Mouse (Mus musculus): Measurements from ENCODE around the gene Coro2b. TPM values are rescaled to one million over a fixed set of nuclear protein-coding genes. Genes with fewer than 3 reads are reported as not detected.

Coro2b gene
- polyA plus RNA-seq, 1 experiment from 2014 or later = 3.7 TPM

- no peaks in the 10 kb centered on the region for H3K9me3 ChIP-seq (replicated peaks; ENCODE audit: control insufficient read depth, low read length)
- H3K27me3 ChIP-seq (ENCODE audit: control insufficient read depth, insufficient read depth, low read length) = no peaks in the 10 kb centered on the region
- no peak overlapping the region for H3K4me2 ChIP-seq
- 0 out of 2 replicates have a peak overlapping the region, but pooled peaks have one; percentile 10 for H3K27ac ChIP-seq (ENCODE audit: low read depth, low read length)
- H3K36me3 ChIP-seq (ENCODE audit: control insufficient read depth, insufficient read depth, low read length) = no peaks in the 10 kb centered on the region
- ATAC-seq (replicated peaks; ENCODE audit: insufficient number of reproducible peaks, low FRiP score, low TSS enrichment) = no peak
- 87% methylated on average over 18 of the region's 19 CpGs for WGBS (ENCODE audit: insufficient replicate concordance)
- peaks cover 19% of the 10 kb centered on the region for H3K4me1 ChIP-seq (ENCODE audit: control insufficient read depth, insufficient read depth, low read length)
- H3K9ac ChIP-seq (ENCODE audit: low read depth, low read length) = no peak overlapping the region
- H3K4me3 ChIP-seq (ENCODE audit: low read depth, low read length) = no peak overlapping the region
Observed at GRCm38 (mm10) chr9:62426021-62426420, 110.8 kb downstream of the Coro2b start.

DNA sequence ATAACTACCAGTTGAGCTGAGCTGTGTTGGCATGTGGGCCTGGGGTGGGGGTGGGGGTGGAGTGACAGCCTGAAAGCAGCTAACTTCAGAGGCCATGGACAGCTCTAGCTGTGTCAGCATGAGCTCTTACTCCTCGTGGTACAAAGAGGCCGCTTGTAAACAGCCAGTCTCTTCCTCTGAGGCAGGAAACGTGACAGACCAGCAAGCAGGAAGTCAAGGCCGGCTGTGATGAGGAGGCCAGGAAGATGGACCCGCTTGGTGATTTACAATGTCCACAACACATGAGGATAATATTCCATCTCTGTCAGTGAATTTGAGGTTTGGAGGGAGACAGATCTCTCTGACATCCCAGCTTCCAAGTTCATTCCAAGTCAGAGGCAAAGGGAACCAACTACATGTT, 111.6 kb downstream of the Coro2b start:
- H3K4me2 ChIP-seq = no peak overlapping the region
- no peak overlapping the region for H3K4me3 ChIP-seq (ENCODE audit: low read depth, low read length)
- no peaks in the 10 kb centered on the region for H3K36me3 ChIP-seq (ENCODE audit: control insufficient read depth, insufficient read depth, low read length)
- peaks cover 26% of the 10 kb centered on the region for H3K4me1 ChIP-seq (ENCODE audit: control insufficient read depth, insufficient read depth, low read length)
- no peaks in the 10 kb centered on the region for H3K9me3 ChIP-seq (replicated peaks; ENCODE audit: control insufficient read depth, low read length)
- H3K27ac ChIP-seq (ENCODE audit: low read depth, low read length) = no peak overlapping the region
- ATAC-seq (replicated peaks; ENCODE audit: insufficient number of reproducible peaks, low FRiP score, low TSS enrichment) = no peak
- H3K9ac ChIP-seq (ENCODE audit: low read depth, low read length) = no peak overlapping the region
- no peaks in the 10 kb centered on the region for H3K27me3 ChIP-seq (ENCODE audit: control insufficient read depth, insufficient read depth, low read length)
- 40% methylated on average over 5 of the region's 5 CpGs for WGBS (ENCODE audit: insufficient replicate concordance)

DNA sequence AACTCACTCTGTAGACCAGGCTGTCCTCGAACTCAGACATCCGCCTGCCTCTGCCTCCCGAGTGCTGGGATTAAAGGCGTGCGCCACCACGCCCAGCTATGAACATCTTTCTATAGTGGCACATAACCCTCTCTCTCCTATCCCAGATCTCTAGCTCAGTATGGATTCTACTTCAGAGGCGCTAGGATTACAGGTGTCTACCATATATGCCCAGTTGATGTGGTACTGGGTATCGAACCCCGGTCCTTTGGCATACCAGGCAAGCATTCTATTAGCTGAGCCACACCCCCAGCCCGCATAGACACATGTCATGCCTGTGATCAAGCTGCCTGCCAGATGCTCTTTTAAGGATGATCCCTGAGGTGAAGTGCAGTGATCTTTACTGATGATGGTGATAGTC, 113.0 kb downstream of the Coro2b start:
- Histone ChIP-seq H3K4me1 (ENCODE audit: control insufficient read depth, insufficient read depth, low read length) (peaks cover 35% of the 10 kb centered on the region), H3K4me2 (no peak overlapping the region), H3K27me3 (ENCODE audit: control insufficient read depth, insufficient read depth, low read length) (no peaks in the 10 kb centered on the region), H3K4me3 (ENCODE audit: low read depth, low read length) (no peak overlapping the region), H3K9ac (ENCODE audit: low read depth, low read length) (no peak overlapping the region), H3K9me3 (replicated peaks; ENCODE audit: control insufficient read depth, low read length) (no peaks in the 10 kb centered on the region; the same call in 1 of the 2 replicates), H3K36me3 (ENCODE audit: control insufficient read depth, insufficient read depth, low read length) (no peaks in the 10 kb centered on the region), H3K27ac (ENCODE audit: low read depth, low read length) (no peak overlapping the region)
- 91% methylated on average over 10 of the region's 10 CpGs for WGBS (ENCODE audit: insufficient replicate concordance)
- ATAC-seq (replicated peaks; ENCODE audit: insufficient number of reproducible peaks, low FRiP score, low TSS enrichment) = no peak

DNA sequence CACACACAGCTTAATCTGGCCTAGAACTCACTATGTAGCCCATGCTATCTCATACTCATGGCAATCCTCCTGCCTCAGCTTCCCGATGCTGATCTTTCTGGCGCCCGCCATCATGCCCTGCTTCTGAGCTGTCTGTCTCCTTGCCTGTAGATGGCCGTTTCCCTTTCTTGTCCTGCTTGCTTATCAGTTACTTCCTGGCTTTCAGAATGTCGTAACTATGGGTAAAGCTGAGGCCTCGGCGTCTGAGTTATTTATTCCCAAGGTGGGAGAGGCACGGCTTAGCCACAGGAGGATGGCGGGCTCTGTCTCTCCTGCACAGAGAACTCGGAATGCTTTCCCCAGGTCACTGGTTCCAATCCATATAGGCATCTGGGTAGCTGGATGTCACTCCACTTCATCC, 113.9 kb downstream of the Coro2b start:
- Histone ChIP-seq H3K4me3 (ENCODE audit: low read depth, low read length) (no peak overlapping the region), H3K4me2 (no peak overlapping the region), H3K4me1 (ENCODE audit: control insufficient read depth, insufficient read depth, low read length) (peaks cover 35% of the 10 kb centered on the region), H3K27ac (ENCODE audit: low read depth, low read length) (peak overlapping the region; percentile 10; the same call in 1 of the 2 replicates), H3K9ac (ENCODE audit: low read depth, low read length) (no peak overlapping the region), H3K9me3 (replicated peaks; ENCODE audit: control insufficient read depth, low read length) (no peaks in the 10 kb centered on the region; the same call in 1 of the 2 replicates), H3K27me3 (ENCODE audit: control insufficient read depth, insufficient read depth, low read length) (no peaks in the 10 kb centered on the region), H3K36me3 (ENCODE audit: control insufficient read depth, insufficient read depth, low read length) (no peaks in the 10 kb centered on the region)
- 53% methylated on average over 10 of the region's 10 CpGs for WGBS (ENCODE audit: insufficient replicate concordance)
- no peak for ATAC-seq (replicated peaks; ENCODE audit: insufficient number of reproducible peaks, low FRiP score, low TSS enrichment)

- Histone ChIP-seq H3K27me3 (ENCODE audit: control insufficient read depth, insufficient read depth, low read length) (no peaks in the 10 kb centered on the region), H3K36me3 (ENCODE audit: control insufficient read depth, insufficient read depth, low read length) (no peaks in the 10 kb centered on the region), H3K4me3 (ENCODE audit: low read depth, low read length) (no peak overlapping the region), H3K27ac (ENCODE audit: low read depth, low read length) (no peak overlapping the region), H3K9me3 (replicated peaks; ENCODE audit: control insufficient read depth, low read length) (no peaks in the 10 kb centered on the region; the same call in 1 of the 2 replicates), H3K4me1 (ENCODE audit: control insufficient read depth, insufficient read depth, low read length) (peaks cover 35% of the 10 kb centered on the region), H3K4me2 (no peak overlapping the region; the same call in 1 of the 2 replicates), H3K9ac (ENCODE audit: low read depth, low read length) (no peak overlapping the region)
- 95% methylated on average over 6 of the region's 6 CpGs for WGBS (ENCODE audit: insufficient replicate concordance)
- no peak for ATAC-seq (replicated peaks; ENCODE audit: insufficient number of reproducible peaks, low FRiP score, low TSS enrichment)
Observed at GRCm38 (mm10) chr9:62421911-62422310, 114.9 kb downstream of the Coro2b start.

DNA sequence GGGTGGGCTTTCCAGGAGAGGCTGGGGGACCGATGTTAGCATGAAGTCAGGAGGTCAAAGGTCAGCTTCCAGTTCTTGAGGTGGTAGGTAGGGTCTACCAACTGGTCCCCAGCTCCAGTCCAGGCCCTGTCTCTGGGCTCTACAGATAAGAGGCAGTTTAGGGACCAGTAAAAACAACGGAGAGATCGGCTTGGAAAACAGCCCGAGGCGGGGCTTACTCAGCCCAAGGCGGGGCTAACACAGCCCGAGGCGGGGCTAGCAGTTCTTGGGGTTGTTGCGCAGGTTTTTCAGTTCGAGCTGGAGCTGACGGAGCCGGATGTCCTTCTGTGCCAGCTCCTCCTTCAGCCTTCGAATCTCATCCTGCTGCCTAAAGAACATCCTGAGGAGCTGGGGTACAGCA, 115.8 kb downstream of the Coro2b start:
- peak overlapping the region; percentile 81 for H3K27ac ChIP-seq (ENCODE audit: low read depth, low read length)
- peaks cover 40% of the 10 kb centered on the region for H3K4me1 ChIP-seq (ENCODE audit: control insufficient read depth, insufficient read depth, low read length)
- peak; percentile 81 for ATAC-seq (replicated peaks; ENCODE audit: insufficient number of reproducible peaks, low FRiP score, low TSS enrichment)
- 4% methylated on average over 13 of the region's 13 CpGs for WGBS (ENCODE audit: insufficient replicate concordance)
- H3K27me3 ChIP-seq (ENCODE audit: control insufficient read depth, insufficient read depth, low read length) = no peaks in the 10 kb centered on the region
- H3K4me2 ChIP-seq = peak overlapping the region; percentile 63
- no peaks in the 10 kb centered on the region for H3K36me3 ChIP-seq (ENCODE audit: control insufficient read depth, insufficient read depth, low read length)
- peak overlapping the region; percentile 23 for H3K4me3 ChIP-seq (ENCODE audit: low read depth, low read length)
- H3K9ac ChIP-seq (ENCODE audit: low read depth, low read length) = peak overlapping the region; percentile 60
- no peaks in the 10 kb centered on the region; the same call in 1 of the 2 replicates for H3K9me3 ChIP-seq (replicated peaks; ENCODE audit: control insufficient read depth, low read length)

- peak overlapping the region; percentile 34; the same call in 1 of the 2 replicates for H3K9ac ChIP-seq (ENCODE audit: low read depth, low read length)
- WGBS (ENCODE audit: insufficient replicate concordance) = 53% methylated on average over 10 of the region's 10 CpGs
- H3K27ac ChIP-seq (ENCODE audit: low read depth, low read length) = peak overlapping the region; percentile 81
- no peaks in the 10 kb centered on the region for H3K36me3 ChIP-seq (ENCODE audit: control insufficient read depth, insufficient read depth, low read length)
- 0 out of 2 replicates have a peak, but pooled peaks have one; percentile 15 for ATAC-seq (replicated peaks; ENCODE audit: insufficient number of reproducible peaks, low FRiP score, low TSS enrichment)
- H3K4me2 ChIP-seq = peak overlapping the region; percentile 63
- H3K9me3 ChIP-seq (replicated peaks; ENCODE audit: control insufficient read depth, low read length) = no peaks in the 10 kb centered on the region; the same call in 1 of the 2 replicates
- no peaks in the 10 kb centered on the region for H3K27me3 ChIP-seq (ENCODE audit: control insufficient read depth, insufficient read depth, low read length)
- no peak overlapping the region; the same call in 1 of the 2 replicates for H3K4me3 ChIP-seq (ENCODE audit: low read depth, low read length)
- peaks cover 35% of the 10 kb centered on the region for H3K4me1 ChIP-seq (ENCODE audit: control insufficient read depth, insufficient read depth, low read length)
Observed at GRCm38 (mm10) chr9:62420261-62420917, 116.5 kb downstream of the Coro2b start.

GRCm38 (mm10) chr9:62418742-62419141, 118.1 kb downstream of the Coro2b start:
- ATAC-seq (replicated peaks; ENCODE audit: insufficient number of reproducible peaks, low FRiP score, low TSS enrichment) = no peak

More at GRCm38 (mm10) chr9:62418742-62419141, 118.1 kb downstream of the Coro2b start:
- WGBS (ENCODE audit: insufficient replicate concordance) = 54% methylated on average over 5 of the region's 5 CpGs
- no peaks in the 10 kb centered on the region; the same call in 1 of the 2 replicates for H3K9me3 ChIP-seq (replicated peaks; ENCODE audit: control insufficient read depth, low read length)
- no peak overlapping the region for H3K4me3 ChIP-seq (ENCODE audit: low read depth, low read length)
- peaks cover 36% of the 10 kb centered on the region for H3K4me1 ChIP-seq (ENCODE audit: control insufficient read depth, insufficient read depth, low read length)
- no peaks in the 10 kb centered on the region for H3K36me3 ChIP-seq (ENCODE audit: control insufficient read depth, insufficient read depth, low read length)
- no peaks in the 10 kb centered on the region for H3K27me3 ChIP-seq (ENCODE audit: control insufficient read depth, insufficient read depth, low read length)
- H3K9ac ChIP-seq (ENCODE audit: low read depth, low read length) = no peak overlapping the region
- no peak overlapping the region for H3K27ac ChIP-seq (ENCODE audit: low read depth, low read length)
- no peak overlapping the region for H3K4me2 ChIP-seq

All from heart, embryonic 11.5 days (tissue).